Mouse (Mus musculus): ENCODE data around the gene Cacnb2. TPM values are rescaled to one million over a fixed set of nuclear protein-coding genes. Genes with fewer than 3 reads are reported as not detected.

The Cacnb2 gene
- polyA plus RNA-seq, 1 experiment from 2014 or later = 6.2 TPM

- Histone ChIP-seq H3K4me3 (ENCODE audit: low read depth, low read length) (no peak overlapping the region), H3K9me3 (ENCODE audit: control insufficient read depth, low read depth, low read length) (no peaks in the 10 kb centered on the region), H3K4me2 (replicated peaks; ENCODE audit: low read depth, low read length) (no peak overlapping the region), H3K4me1 (ENCODE audit: control insufficient read depth, insufficient read depth, low read length) (no peaks in the 10 kb centered on the region), H3K36me3 (ENCODE audit: control insufficient read depth, insufficient read depth, low read length) (no peaks in the 10 kb centered on the region), H3K27ac (ENCODE audit: low read length) (no peak overlapping the region), H3K9ac (replicated peaks; ENCODE audit: low read depth, low read length) (no peak overlapping the region), H3K27me3 (ENCODE audit: control insufficient read depth, insufficient read depth, low read length) (no peaks in the 10 kb centered on the region)
- no peak for ATAC-seq (ENCODE audit: insufficient number of reproducible peaks, insufficient read depth, low FRiP score, low read depth)
- WGBS = 84% methylated on average over 1 of the region's 1 CpGs
Measured at GRCm38 (mm10) chr2:14769448-14769847, 166.6 kb downstream of the Cacnb2 start.

GRCm38 (mm10) chr2:14770635-14771034, 167.7 kb downstream of the Cacnb2 start:
- H3K27me3 ChIP-seq (ENCODE audit: control insufficient read depth, insufficient read depth, low read length) = no peaks in the 10 kb centered on the region
- no peaks in the 10 kb centered on the region for H3K4me1 ChIP-seq (ENCODE audit: control insufficient read depth, insufficient read depth, low read length)
- WGBS = 79% methylated on average over 4 of the region's 4 CpGs
- no peak overlapping the region for H3K4me2 ChIP-seq (replicated peaks; ENCODE audit: low read depth, low read length)
- H3K4me3 ChIP-seq (ENCODE audit: low read depth, low read length) = no peak overlapping the region
- H3K27ac ChIP-seq (ENCODE audit: low read length) = no peak overlapping the region
- no peaks in the 10 kb centered on the region for H3K9me3 ChIP-seq (ENCODE audit: control insufficient read depth, low read depth, low read length)
- H3K36me3 ChIP-seq (ENCODE audit: control insufficient read depth, insufficient read depth, low read length) = no peaks in the 10 kb centered on the region
- H3K9ac ChIP-seq (replicated peaks; ENCODE audit: low read depth, low read length) = no peak overlapping the region
- ATAC-seq (ENCODE audit: insufficient number of reproducible peaks, insufficient read depth, low FRiP score, low read depth) = no peak

GRCm38 (mm10) chr2:14774375-14774774, 171.5 kb downstream of the Cacnb2 start:
- no peak for ATAC-seq (ENCODE audit: insufficient number of reproducible peaks, insufficient read depth, low FRiP score, low read depth)
- H3K9ac ChIP-seq (replicated peaks; ENCODE audit: low read depth, low read length) = no peak overlapping the region
- H3K27ac ChIP-seq (ENCODE audit: low read length) = no peak overlapping the region
- H3K9me3 ChIP-seq (ENCODE audit: control insufficient read depth, low read depth, low read length) = no peaks in the 10 kb centered on the region
- no peak overlapping the region for H3K4me2 ChIP-seq (replicated peaks; ENCODE audit: low read depth, low read length)
- H3K27me3 ChIP-seq (ENCODE audit: control insufficient read depth, insufficient read depth, low read length) = no peaks in the 10 kb centered on the region
- WGBS = 35% methylated on average over 1 of the region's 1 CpGs
- H3K4me3 ChIP-seq (ENCODE audit: low read depth, low read length) = no peak overlapping the region
- H3K36me3 ChIP-seq (ENCODE audit: control insufficient read depth, insufficient read depth, low read length) = no peaks in the 10 kb centered on the region
- H3K4me1 ChIP-seq (ENCODE audit: control insufficient read depth, insufficient read depth, low read length) = no peaks in the 10 kb centered on the region

GRCm38 (mm10) chr2:14774857-14775495, 172.1 kb downstream of the Cacnb2 start:
- H3K4me2 ChIP-seq (replicated peaks; ENCODE audit: low read depth, low read length) = no peak overlapping the region
- H3K4me1 ChIP-seq (ENCODE audit: control insufficient read depth, insufficient read depth, low read length) = no peaks in the 10 kb centered on the region
- WGBS = 78% methylated on average over 3 of the region's 3 CpGs
- no peak overlapping the region for H3K4me3 ChIP-seq (ENCODE audit: low read depth, low read length)
- H3K27ac ChIP-seq (ENCODE audit: low read length) = no peak overlapping the region
- no peak for ATAC-seq (ENCODE audit: insufficient number of reproducible peaks, insufficient read depth, low FRiP score, low read depth)
- no peaks in the 10 kb centered on the region for H3K36me3 ChIP-seq (ENCODE audit: control insufficient read depth, insufficient read depth, low read length)
- no peaks in the 10 kb centered on the region for H3K27me3 ChIP-seq (ENCODE audit: control insufficient read depth, insufficient read depth, low read length)
- no peaks in the 10 kb centered on the region for H3K9me3 ChIP-seq (ENCODE audit: control insufficient read depth, low read depth, low read length)
- no peak overlapping the region for H3K9ac ChIP-seq (replicated peaks; ENCODE audit: low read depth, low read length)

- H3K4me2 ChIP-seq (replicated peaks; ENCODE audit: low read depth, low read length) = no peak overlapping the region
- H3K9ac ChIP-seq (replicated peaks; ENCODE audit: low read depth, low read length) = no peak overlapping the region
- no peaks in the 10 kb centered on the region for H3K27me3 ChIP-seq (ENCODE audit: control insufficient read depth, insufficient read depth, low read length)
- no peaks in the 10 kb centered on the region for H3K9me3 ChIP-seq (ENCODE audit: control insufficient read depth, low read depth, low read length)
- no peaks in the 10 kb centered on the region for H3K4me1 ChIP-seq (ENCODE audit: control insufficient read depth, insufficient read depth, low read length)
- H3K4me3 ChIP-seq (ENCODE audit: low read depth, low read length) = no peak overlapping the region
- no peak for ATAC-seq (ENCODE audit: insufficient number of reproducible peaks, insufficient read depth, low FRiP score, low read depth)
- H3K36me3 ChIP-seq (ENCODE audit: control insufficient read depth, insufficient read depth, low read length) = no peaks in the 10 kb centered on the region
- no peak overlapping the region for H3K27ac ChIP-seq (ENCODE audit: low read length)
- WGBS = 88% methylated on average over 2 of the region's 2 CpGs
Measured at GRCm38 (mm10) chr2:14787983-14788382, 185.1 kb downstream of the Cacnb2 start.

- no peak overlapping the region for H3K9ac ChIP-seq (replicated peaks; ENCODE audit: low read depth, low read length)
- H3K4me1 ChIP-seq (ENCODE audit: control insufficient read depth, insufficient read depth, low read length) = no peaks in the 10 kb centered on the region
- no peaks in the 10 kb centered on the region for H3K9me3 ChIP-seq (ENCODE audit: control insufficient read depth, low read depth, low read length)
- no peak overlapping the region for H3K4me2 ChIP-seq (replicated peaks; ENCODE audit: low read depth, low read length)
- no peak overlapping the region for H3K27ac ChIP-seq (ENCODE audit: low read length)
- no peak for ATAC-seq (ENCODE audit: insufficient number of reproducible peaks, insufficient read depth, low FRiP score, low read depth)
- H3K27me3 ChIP-seq (ENCODE audit: control insufficient read depth, insufficient read depth, low read length) = no peaks in the 10 kb centered on the region
- H3K36me3 ChIP-seq (ENCODE audit: control insufficient read depth, insufficient read depth, low read length) = no peaks in the 10 kb centered on the region
- H3K4me3 ChIP-seq (ENCODE audit: low read depth, low read length) = no peak overlapping the region
- WGBS = 89% methylated on average over 4 of the region's 4 CpGs
Measured at GRCm38 (mm10) chr2:14801446-14802046, 198.7 kb downstream of the Cacnb2 start.

- no peak overlapping the region for H3K27ac ChIP-seq (ENCODE audit: low read length)
- no peak overlapping the region for H3K4me2 ChIP-seq (replicated peaks; ENCODE audit: low read depth, low read length)
- H3K4me3 ChIP-seq (ENCODE audit: low read depth, low read length) = no peak overlapping the region
- ATAC-seq (ENCODE audit: insufficient number of reproducible peaks, insufficient read depth, low FRiP score, low read depth) = no peak
- no peaks in the 10 kb centered on the region for H3K4me1 ChIP-seq (ENCODE audit: control insufficient read depth, insufficient read depth, low read length)
- no peak overlapping the region for H3K9ac ChIP-seq (replicated peaks; ENCODE audit: low read depth, low read length)
- H3K9me3 ChIP-seq (ENCODE audit: control insufficient read depth, low read depth, low read length) = no peaks in the 10 kb centered on the region
- H3K27me3 ChIP-seq (ENCODE audit: control insufficient read depth, insufficient read depth, low read length) = no peaks in the 10 kb centered on the region
- 64% methylated on average over 6 of the region's 6 CpGs for WGBS
- H3K36me3 ChIP-seq (ENCODE audit: control insufficient read depth, insufficient read depth, low read length) = no peaks in the 10 kb centered on the region
Measured at GRCm38 (mm10) chr2:14807650-14808347, 204.9 kb downstream of the Cacnb2 start.

- no peak overlapping the region for H3K4me2 ChIP-seq (replicated peaks; ENCODE audit: low read depth, low read length)
- H3K9ac ChIP-seq (replicated peaks; ENCODE audit: low read depth, low read length) = no peak overlapping the region
- H3K9me3 ChIP-seq (ENCODE audit: control insufficient read depth, low read depth, low read length) = no peaks in the 10 kb centered on the region
- no peaks in the 10 kb centered on the region for H3K27me3 ChIP-seq (ENCODE audit: control insufficient read depth, insufficient read depth, low read length)
- no peak for ATAC-seq (ENCODE audit: insufficient number of reproducible peaks, insufficient read depth, low FRiP score, low read depth)
- H3K36me3 ChIP-seq (ENCODE audit: control insufficient read depth, insufficient read depth, low read length) = no peaks in the 10 kb centered on the region
- H3K4me3 ChIP-seq (ENCODE audit: low read depth, low read length) = no peak overlapping the region
- H3K27ac ChIP-seq (ENCODE audit: low read length) = no peak overlapping the region
- no peaks in the 10 kb centered on the region for H3K4me1 ChIP-seq (ENCODE audit: control insufficient read depth, insufficient read depth, low read length)
Measured at GRCm38 (mm10) chr2:14814977-14815376, 212.1 kb downstream of the Cacnb2 start.

Data from stomach, embryonic 14.5 days (tissue).